Mouse (Mus musculus) kidney, adult 18-20 months (tissue): ENCODE results near the gene Rpl36a.
A peak's percentile ranks its signal among the peaks of the same experiment; 100 is the strongest.
"Not testable (repeated sequence)": the region's sequence is repeated elsewhere in the genome, so short reads cannot be mapped to it uniquely, and the experiment has no call there.

Experiments
- DNase-seq: peaks from one replicate; pipeline ENCODE4 v3.0.0; 2021

Gene Rpl36a

GRCm38 (mm10) chrX:134585103-134586002, at the start of gene Rpl36a:
TSS of gene Rpl36a (plus strand) at chrX:134585654.
- DNase-seq = peak; percentile 89

- not testable (repeated sequence) for DNase-seq
Observed at GRCm38 (mm10) chrX:134539795-134540194, 45.7 kb upstream of the Rpl36a start.

GRCm38 (mm10) chrX:134540414-134541135, 44.9 kb upstream of the Rpl36a start:
- DNase-seq = peak; percentile 13

GRCm38 (mm10) chrX:134541145-134541954, 44.1 kb upstream of the Rpl36a start, which contains the start of gene Timm8a1:
TSS of gene Timm8a1 (minus strand) at chrX:134541865.
- DNase-seq = peak; percentile 72

DNA sequence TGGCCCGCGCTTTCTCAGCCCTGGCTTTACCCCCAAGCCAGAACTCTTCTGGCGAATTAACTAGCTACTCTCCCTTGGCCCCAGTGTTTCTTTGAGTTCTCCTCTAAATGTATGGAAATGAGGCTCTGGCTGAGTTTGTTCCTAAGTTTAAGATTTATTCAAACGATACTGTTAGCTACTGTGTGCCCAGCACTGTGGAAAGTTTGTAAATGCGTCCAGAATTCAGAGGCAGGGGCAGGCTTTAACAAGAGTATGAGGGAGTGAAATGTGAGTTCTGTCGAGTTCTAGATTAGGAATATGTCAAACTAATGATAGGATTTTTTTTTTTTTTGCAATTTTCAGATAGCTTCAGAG, 43.5 kb upstream of the Rpl36a start:
- DNase-seq = no peak

- no peak for DNase-seq
Observed at GRCm38 (mm10) chrX:134547330-134547729, 38.1 kb upstream of the Rpl36a start.

GRCm38 (mm10) chrX:134550903-134551302, 34.6 kb upstream of the Rpl36a start:
- peak; percentile 3 for DNase-seq

- no peak for DNase-seq
Observed at GRCm38 (mm10) chrX:134553326-134553725, 32.1 kb upstream of the Rpl36a start.

DNA sequence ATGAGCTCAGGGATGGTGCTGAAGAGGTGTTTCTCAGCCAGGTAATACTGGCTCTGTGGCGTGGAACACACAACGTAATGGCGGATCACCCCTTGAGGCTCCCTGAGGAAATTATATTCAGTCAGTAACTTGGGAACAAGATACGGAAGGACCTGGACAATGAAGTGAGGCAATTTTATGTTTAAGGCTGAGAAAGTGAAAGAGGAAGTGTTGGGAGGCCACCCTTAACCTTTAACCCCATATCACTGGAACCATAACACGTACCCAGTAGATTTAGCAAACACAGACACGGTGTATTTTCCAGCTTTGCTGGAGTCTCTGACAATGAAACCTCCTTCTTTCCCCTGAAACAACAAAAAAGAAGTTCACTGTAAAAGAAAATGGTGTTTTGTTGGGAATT, 31.0 kb upstream of the Rpl36a start:
- DNase-seq = no peak

- no peak for DNase-seq
Observed at GRCm38 (mm10) chrX:134564326-134564725, 21.1 kb upstream of the Rpl36a start.

DNA sequence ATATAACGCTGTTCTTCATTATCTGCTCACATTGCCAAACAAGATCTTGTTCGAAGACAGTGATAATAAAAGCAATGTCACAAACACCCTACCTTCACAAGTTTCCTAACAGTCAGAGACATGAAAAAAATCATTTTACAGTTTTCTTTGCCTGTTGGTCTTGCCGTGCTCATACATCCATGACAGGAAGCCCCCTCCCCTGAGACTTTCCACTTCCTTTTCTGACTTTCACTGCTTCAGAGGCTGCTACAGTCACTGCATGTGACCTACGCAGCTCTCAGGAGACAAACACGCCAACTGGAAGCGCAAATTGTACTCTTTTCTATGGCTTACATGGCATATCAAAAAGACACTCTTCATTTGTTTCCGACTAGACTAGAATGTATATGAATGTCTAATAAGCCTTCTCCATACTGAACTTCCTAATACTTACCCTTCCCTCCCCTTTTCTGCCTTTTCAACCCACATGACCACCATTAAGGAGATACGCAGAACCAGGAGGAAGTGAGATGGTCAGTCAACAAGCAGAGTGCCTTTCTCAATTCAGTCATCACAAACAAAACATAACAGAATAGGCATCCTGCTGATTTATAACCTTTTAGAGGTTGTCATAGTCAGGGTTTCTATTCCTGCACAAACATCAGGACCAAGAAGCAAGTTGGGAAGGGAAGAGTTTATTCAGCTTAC, 18.8 kb upstream of the Rpl36a start:
- DNase-seq = no peak

GRCm38 (mm10) chrX:134577896-134578295, 7.6 kb upstream of the Rpl36a start:
- no peak for DNase-seq

DNA sequence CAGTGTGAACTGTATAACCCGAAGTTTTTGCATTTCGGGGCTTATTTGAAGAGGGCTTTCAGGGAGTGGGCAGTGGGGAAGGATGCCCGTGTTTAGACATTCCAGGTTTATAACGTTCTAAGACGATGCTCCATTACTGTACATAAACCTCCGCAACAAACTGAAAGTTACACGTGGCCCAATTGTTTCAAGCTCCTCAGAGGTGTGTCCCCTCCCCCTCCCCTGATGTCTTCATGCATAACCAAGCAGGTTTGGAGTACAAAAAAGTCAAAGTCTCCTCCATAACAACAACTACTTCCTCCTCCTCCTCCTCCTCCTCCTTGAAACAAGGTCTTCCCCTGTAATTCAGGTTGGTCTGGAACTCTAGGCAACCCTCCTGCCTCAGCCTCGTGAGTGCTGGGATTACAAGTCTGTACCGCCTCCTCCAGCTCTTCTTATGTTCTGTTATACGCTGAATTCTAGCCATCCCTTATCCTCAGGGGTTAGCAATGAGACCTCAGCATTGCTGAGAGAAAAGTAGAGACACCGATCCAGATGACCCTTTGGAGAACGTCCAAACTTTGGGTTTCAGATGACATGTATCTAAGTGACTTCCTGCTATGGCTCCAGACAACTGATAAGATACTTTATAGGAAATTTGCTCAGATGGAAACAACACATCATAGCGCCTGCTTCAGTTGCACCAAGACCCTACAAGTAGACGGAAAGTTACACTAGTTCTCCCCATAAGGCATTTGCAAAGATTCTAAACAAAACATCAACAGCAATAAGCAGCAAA, 4.7 kb upstream of the Rpl36a start:
- DNase-seq = no peak

DNA sequence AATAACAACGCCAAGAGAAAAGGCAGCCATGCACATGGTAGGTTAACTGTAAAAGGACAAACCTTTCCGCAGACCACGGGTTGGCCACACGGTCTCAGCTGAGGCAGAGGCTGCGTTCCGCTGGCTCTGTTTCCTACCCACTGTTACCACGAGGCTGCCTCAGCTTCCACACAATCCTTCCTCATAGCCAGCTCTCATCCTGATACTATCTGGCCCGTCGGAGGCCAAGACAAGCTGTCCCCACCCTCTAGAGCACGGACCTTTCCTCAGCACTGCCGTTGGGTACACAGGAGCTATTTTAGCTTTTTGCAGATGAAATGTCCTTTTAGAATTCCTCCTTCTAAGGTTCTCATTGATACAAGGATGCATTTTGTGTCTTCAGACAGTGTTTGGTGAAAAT, 3.2 kb upstream of the Rpl36a start:
- no peak for DNase-seq

DNA sequence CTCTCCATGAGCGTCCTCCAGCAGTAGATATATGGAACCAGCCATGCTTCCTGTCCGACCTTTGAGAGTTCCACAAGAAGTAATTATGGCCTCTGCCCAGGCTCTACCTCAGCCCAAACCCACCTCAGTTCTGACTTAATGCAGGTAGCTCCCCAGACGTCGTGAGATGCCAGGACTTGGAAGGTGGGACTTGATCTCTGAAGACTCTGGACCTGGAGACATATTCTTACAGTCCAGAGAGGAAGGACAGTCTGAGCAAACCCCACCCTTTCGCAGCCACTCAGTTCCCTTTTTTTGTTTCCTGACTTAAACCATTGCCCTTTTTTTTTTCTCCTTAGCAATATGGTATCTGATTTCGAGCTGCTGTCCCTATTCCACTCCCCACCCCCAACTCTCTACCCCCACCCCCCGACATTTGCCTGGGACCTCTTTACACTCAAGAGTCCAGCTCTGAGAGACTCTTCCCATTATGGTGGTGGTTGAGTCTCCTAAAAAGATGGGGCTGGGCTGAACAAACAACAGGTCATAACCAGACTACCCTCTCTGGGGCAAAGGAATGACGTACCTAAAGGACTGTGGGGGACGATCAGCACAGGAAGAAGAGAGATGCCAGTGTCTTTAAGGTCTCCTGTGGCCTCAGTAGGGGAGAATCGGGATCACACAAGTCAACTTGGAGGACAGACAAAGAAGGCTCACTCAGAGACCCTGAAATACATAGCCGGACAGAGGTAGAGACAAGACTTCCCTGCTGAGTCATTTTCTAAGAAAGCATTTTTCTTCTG, 2.4 kb upstream of the Rpl36a start, which contains the start of gene Btk:
Btk (minus strand) TSS at position 683 of the 782 bp plus-strand sequence.
- DNase-seq = no peak

GRCm38 (mm10) chrX:134586447-134586846, 993 bp downstream of the Rpl36a start:
- DNase-seq = no peak

- no peak for DNase-seq
Observed at GRCm38 (mm10) chrX:134588261-134588660, 2.8 kb downstream of the Rpl36a start.

GRCm38 (mm10) chrX:134588997-134589396, 3.5 kb downstream of the Rpl36a start:
- no peak for DNase-seq

DNA sequence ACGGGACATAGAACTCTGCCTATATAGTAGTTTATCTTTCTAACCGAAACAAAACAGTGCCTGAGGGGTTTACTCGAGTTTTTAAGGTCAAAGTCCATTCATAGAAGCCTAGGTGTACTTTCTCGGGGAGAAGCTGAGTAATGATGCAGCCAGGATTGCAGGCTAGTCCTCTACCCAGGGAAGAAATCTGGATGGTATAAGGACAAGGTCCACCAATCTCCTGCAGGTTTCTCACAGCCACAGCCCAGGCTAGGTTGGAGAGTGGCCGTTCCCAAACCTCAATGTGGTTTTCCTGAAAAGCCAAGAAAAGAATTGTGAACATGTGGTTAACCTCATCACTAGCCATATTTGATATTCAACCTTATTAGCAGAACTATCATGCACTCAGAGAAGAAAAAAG, 4.4 kb downstream of the Rpl36a start:
- no peak for DNase-seq

DNA sequence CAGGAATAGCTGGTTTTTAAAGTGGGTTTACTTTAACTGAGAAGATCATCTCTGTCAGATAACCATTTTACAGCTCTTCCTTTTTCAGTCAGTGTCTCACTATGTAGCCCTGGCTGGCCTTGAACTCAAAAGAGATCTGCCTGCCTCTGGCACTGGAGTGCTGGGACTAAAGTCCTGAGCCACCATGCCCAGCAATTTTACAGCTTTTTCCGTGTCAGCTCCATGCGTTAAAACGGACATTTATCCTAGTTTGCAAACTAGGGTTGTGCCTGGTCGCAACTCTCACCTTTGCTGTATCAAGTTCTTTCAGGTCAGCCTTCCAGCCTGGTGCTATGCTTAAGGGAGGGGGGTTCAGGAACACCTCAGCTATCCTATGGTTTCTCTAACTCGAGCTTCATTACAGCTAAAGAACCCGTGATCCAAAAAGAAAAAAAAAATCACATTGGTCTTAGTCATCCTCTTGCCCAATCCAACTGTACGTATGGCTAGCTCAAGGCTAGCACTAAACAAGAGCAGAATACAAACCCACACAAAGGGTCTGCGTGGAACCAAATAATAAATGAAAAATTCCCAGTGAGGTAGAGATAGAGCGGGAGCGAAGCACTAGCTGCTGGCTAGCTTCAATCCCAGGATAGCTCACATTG, 14.6 kb downstream of the Rpl36a start:
- no peak for DNase-seq
